Mouse (Mus musculus): Measurements from ENCODE around the gene Ptger1.

DNA sequence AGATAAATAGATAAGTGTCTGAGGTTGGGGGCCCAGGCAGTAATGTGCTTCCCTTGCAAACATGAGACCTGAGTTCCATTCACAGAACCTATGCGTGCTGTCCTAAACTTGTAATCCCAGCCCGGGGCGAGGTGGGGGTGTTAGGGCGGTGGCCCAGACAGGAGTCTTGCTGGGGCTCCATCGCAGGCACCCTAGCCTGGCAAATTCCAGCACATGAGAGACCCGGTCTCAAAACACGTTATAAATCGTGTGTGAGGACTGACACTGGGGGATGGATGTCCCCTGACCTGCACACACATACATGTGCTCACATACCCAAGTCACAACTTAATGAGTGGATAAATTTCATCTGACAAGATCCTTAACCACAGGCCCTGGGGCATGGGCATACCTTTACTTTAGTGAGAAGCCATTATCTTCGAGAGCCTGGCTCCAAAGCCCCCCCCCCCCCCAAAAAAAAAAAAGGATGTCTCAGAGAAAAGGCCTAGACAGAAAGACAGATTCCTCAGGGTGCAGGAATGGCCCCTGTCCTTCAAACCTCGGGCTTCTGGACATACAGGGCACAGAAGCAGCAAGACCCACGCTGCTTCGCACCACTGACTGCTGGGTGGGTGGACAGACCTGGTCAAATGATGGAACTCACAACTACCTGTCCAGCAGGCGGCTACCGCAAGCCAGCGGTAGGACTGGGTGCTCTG, 44.6 kb upstream of the Ptger1 start:
- TF ChIP-seq CTCF (IDR thresholded peaks at IDR 0.05; ENCODE audit: low read depth, low read length): no peak
- TF ChIP-seq GATA2 (IDR thresholded peaks at IDR 0.05; ENCODE audit: borderline replicate concordance, low read depth, low read length): no peak
